Mouse (Mus musculus) lung, adult 2 months (tissue): Measurements from ENCODE around the gene Cldn5. TPM values are rescaled to one million over a fixed set of nuclear protein-coding genes. Genes with fewer than 3 reads are reported as not detected.
A peak's percentile ranks its signal among the peaks of the same experiment; 100 is the strongest.

Experiments used
- DNase-seq: peaks from one replicate; pipeline ENCODE4 v3.0.0; 2022
- H3K4me1 ChIP-seq: fragments of 200-500 bp; 2 replicates; pipeline ENCODE4 v1.6.1; 2011; ENCODE audit warnings: low read length; ENCODE audit not compliant: control insufficient read depth, insufficient read depth
- H3K4me3 ChIP-seq: fragments of 200-500 bp; replicated peaks from 2 replicates; pipeline ENCODE3; 2011; ENCODE audit warnings: low read depth, mild to moderate bottlenecking, control low read depth, low read length; ENCODE audit errors: extremely low read depth
- CTCF ChIP-seq: fragments of 200-500 bp; IDR thresholded peaks from 2 replicates; pipeline ENCODE4 v1.5.1; 2011; ENCODE audit warnings: mild to moderate bottlenecking, low read length, control low read depth; ENCODE audit not compliant: insufficient read depth
- POLR2A ChIP-seq: fragments of 200-500 bp; IDR thresholded peaks from 2 replicates; pipeline ENCODE4 v1.6.1; 2011; ENCODE audit warnings: low read depth, mild to moderate bottlenecking, control low read depth, low read length, borderline replicate concordance; ENCODE audit errors: extremely low read depth
- WGBS: fragments of 180-500 bp; shearing (Covaris S2); methylation state at CpG from one replicate; pipeline ENCODE4 v1.1.7; 2018; 5-methylcytosine and 5-hydroxymethylcytosine counted together
- polyA plus RNA-seq: library from polyadenylated mRNA; depleted of rRNA; stranded (reverse); fragments of >200 nt; gene quantifications from 2 replicates; pipeline ENCODE4 v1.2.3, GENCODE M21; 2012; rRNA removed

Gene Cldn5
- 753 and 874 TPM in 2 replicates for polyA plus RNA-seq

GRCm38 (mm10) chr16:18776556-18777100 lies at the start of gene Cldn5:
Gene Cldn5 (plus strand): TSS chr16:18776847.
- H3K4me1 ChIP-seq, result peaks cover 7% of the 10 kb centered on the region
- peak within 1 kb of the TSS; percentile 83 for H3K4me3 ChIP-seq
- 27% methylated on average over 19 of the region's 19 CpGs for WGBS
- DNase-seq, result peak; percentile 59
- TF ChIP-seq POLR2A (peak; percentile 88), CTCF (no peak)

- no peak for DNase-seq
- TF ChIP-seq CTCF, result no peak
- TF ChIP-seq POLR2A, result no peak
- peaks cover 19% of the 10 kb centered on the region for H3K4me1 ChIP-seq
- 60% methylated on average over 10 of the region's 10 CpGs for WGBS
- H3K4me3 ChIP-seq, result no peak overlapping the region
Observed at GRCm38 (mm10) chr16:18727536-18728499, 48.8 kb upstream of the Cldn5 start.

DNA sequence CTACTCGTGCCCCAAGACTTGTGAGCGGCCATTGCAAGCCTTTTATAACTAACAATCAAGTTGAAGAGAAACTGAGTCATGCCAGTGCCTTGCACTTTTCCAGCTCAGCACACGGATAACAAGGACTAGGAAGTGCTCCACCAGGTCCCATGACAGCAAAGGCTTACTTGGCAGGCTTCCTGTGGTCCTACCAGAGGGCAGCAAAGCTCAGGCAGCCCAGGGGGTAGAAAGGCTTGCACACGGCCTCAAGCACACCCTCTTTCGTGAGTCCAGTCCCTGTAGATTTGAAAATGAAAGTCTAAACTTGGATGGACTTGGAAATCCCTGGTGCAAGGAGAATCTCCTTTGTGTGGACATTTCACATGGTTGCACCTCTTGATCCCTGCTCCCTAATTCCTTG lies 47.5 kb upstream of the Cldn5 start:
- WGBS, result 47% methylated on average over 5 of the region's 5 CpGs
- Histone ChIP-seq H3K4me3 (no peak overlapping the region), H3K4me1 (peaks cover 12% of the 10 kb centered on the region)
- no peak for DNase-seq
- TF ChIP-seq CTCF, result no peak
- TF ChIP-seq POLR2A, result no peak

DNA sequence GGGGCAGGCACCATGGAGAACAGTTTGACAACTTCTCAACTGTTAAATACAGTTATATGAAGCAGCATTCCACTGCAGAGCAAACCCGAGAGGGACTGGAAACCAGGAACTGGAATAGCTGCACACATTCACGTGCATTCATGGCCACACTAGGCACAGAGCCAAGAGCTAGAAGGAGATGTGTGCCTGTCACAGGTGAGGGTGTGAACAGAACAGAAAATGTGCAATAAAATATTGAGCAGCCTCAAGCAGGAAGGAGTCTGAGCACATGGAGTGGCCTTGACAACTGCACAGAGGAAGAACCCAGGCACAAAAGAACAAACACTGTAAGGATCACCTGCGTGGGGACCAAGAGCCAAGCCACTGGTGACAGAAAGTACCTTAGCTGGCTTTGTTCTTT lies 46.0 kb upstream of the Cldn5 start:
- WGBS, result 36% methylated on average over 3 of the region's 3 CpGs
- TF ChIP-seq CTCF (no peak), POLR2A (no peak)
- no peak for DNase-seq
- no peak overlapping the region for H3K4me3 ChIP-seq
- H3K4me1 ChIP-seq, result peaks cover 10% of the 10 kb centered on the region

- DNase-seq, result peak; percentile 33
- 33% methylated on average over 20 of the region's 20 CpGs for WGBS
- H3K4me1 ChIP-seq, result peaks cover 10% of the 10 kb centered on the region
- H3K4me3 ChIP-seq, result no peak overlapping the region
- TF ChIP-seq CTCF (no peak), POLR2A (0 out of 2 replicates have a peak, but pooled peaks have one; percentile 4)
Observed at GRCm38 (mm10) chr16:18733100-18733956, 43.3 kb upstream of the Cldn5 start.

- Histone ChIP-seq H3K4me1 (0 out of 2 replicates have a peak, but pooled peaks cover 4% of the 10 kb centered on the region), H3K4me3 (no peak overlapping the region)
- TF ChIP-seq POLR2A (no peak), CTCF (no peak)
- DNase-seq, result no peak
Observed at GRCm38 (mm10) chr16:18738303-18738702, 38.3 kb upstream of the Cldn5 start.

GRCm38 (mm10) chr16:18746268-18747122 lies 30.2 kb upstream of the Cldn5 start:
- no peak for TF ChIP-seq CTCF
- no peak for TF ChIP-seq POLR2A
- no peaks in the 10 kb centered on the region; the same call in 1 of the 2 replicates for H3K4me1 ChIP-seq
- no peak for DNase-seq
- H3K4me3 ChIP-seq, result no peak overlapping the region
- WGBS, result 81% methylated on average over 20 of the region's 20 CpGs

GRCm38 (mm10) chr16:18751101-18751500 lies 25.5 kb upstream of the Cldn5 start:
- DNase-seq, result no peak

GRCm38 (mm10) chr16:18751885-18752499 lies 24.7 kb upstream of the Cldn5 start:
- no peak overlapping the region for H3K4me3 ChIP-seq
- DNase-seq, result no peak
- TF ChIP-seq POLR2A (no peak), CTCF (no peak)
- H3K4me1 ChIP-seq, result peaks cover 12% of the 10 kb centered on the region
- 34% methylated on average over 10 of the region's 10 CpGs for WGBS

More at GRCm38 (mm10) chr16:18751101-18751500, 25.5 kb upstream of the Cldn5 start:
- Histone ChIP-seq H3K4me1 (peaks cover 12% of the 10 kb centered on the region), H3K4me3 (no peak overlapping the region)
- WGBS, result 45% methylated on average over 11 of the region's 11 CpGs
- TF ChIP-seq POLR2A (no peak), CTCF (no peak)
